Mouse (Mus musculus): ENCODE data around the gene Nol6.

Gene Nol6

GRCm38 (mm10) chr4:41124180-41124951 lies at the start of gene Nol6:
Gene Nol6, minus strand, starts transcription at chr4:41124455.
- peak; percentile 99 for DNase-seq (ENCODE audit: low spot score)

- no peak for DNase-seq (ENCODE audit: low spot score)
Observed at GRCm38 (mm10) chr4:41170970-41171369, 46.7 kb upstream of the Nol6 start.

DNA sequence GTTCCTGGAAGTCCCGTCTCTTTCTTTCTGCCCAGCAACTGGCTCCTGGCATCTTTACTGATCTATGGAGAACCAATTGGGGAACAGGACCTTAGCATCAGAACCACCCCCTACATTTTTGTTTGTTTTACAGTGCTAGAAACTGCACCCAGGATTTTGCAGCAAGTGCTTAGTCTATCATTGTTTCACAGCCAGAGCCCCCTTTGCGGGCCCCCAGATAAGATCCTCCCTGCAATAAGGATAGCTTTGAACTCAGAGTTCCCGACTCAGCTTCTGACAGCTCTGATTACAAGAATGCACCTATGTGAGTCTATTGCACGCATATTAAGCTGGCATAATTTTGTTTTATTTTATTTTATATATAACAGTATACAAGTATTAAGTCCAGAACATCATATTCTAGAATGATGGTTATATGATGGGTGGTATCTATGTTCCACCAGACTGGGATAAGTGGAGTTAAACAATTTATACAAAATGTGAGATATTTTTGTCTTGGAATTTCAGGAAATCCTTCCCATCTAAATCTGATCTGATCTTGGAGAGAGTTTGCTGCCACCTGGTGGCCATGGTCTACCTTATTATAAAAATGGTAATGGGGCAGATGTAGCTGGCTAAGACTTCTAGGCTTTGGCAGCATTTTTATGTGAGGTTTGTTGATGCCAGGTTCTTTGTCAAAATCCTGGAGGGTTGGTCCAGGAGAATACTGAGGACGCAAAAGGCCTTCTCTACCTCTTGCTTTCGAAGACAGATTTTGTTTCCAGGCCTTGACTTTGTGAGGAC lies 41.6 kb upstream of the Nol6 start:
- DNase-seq (ENCODE audit: low spot score), result peak; percentile 75

DNA sequence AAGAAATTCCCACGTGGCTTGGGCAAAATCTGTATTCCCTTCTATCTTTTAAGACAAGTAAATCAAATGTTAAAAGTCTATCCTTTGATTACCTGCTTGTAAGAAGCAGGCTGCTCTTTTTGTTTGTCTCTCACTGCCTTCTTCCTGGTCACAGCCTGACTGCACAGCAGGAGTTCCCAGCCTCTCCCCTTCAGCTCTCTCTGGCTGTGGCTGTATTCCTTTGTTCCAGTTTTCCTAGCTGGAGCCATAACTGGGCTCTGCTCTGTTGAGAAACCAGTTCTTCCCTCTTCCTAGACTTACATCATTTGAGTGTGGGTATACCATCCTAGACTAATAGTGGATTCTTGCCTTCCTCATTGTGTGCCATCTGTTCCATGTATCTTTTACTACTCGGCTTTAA lies 40.7 kb upstream of the Nol6 start:
- DNase-seq (ENCODE audit: low spot score), result no peak

- DNase-seq (ENCODE audit: low spot score), result no peak
Observed at GRCm38 (mm10) chr4:41161232-41161631, 37.0 kb upstream of the Nol6 start.

DNA sequence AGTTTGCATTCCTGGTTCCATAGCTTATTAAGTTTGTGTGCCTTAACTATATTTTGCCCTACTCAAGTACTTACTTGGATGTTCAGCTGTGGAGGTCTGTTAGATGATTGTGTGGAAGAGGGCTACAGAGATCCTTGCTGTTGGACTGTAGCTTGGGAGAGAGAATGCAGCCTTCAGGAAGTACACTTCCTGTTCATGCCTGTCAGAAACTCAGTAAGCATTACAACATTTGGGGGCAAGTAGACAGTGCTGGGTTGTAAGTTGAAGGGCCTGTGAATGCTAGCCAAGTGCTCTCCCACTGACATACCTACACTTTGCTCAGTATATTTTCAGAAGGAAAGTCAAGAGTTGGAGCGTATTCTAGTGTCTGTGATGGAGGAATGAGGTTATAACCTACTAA lies 34.0 kb upstream of the Nol6 start:
- no peak for DNase-seq (ENCODE audit: low spot score)

- DNase-seq (ENCODE audit: low spot score), result no peak
Observed at GRCm38 (mm10) chr4:41156961-41157360, 32.7 kb upstream of the Nol6 start.

GRCm38 (mm10) chr4:41153146-41153545 lies 28.9 kb upstream of the Nol6 start:
- no peak for DNase-seq (ENCODE audit: low spot score)

DNA sequence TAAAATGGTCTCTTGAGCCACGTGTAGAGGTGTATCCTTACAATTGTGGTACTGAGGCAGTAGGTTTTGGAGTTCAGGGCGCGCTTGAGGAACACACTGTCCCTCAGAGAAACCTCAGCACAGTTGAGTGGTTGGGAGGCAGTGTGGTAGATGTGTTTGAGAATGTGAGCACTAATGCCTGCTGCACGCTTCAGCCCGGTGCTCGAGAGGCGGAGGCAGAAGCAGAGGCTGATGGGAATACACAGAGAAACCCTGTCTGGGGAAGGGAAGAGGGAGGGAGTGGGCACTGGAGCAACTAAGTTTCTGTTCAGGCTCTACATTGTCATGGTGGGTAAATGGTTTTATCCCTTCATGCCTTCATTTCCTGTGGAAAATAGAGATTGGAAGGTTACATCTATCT lies 26.9 kb upstream of the Nol6 start:
- DNase-seq (ENCODE audit: low spot score), result no peak

- no peak for DNase-seq (ENCODE audit: low spot score)
Observed at GRCm38 (mm10) chr4:41149891-41150290, 25.6 kb upstream of the Nol6 start.

DNA sequence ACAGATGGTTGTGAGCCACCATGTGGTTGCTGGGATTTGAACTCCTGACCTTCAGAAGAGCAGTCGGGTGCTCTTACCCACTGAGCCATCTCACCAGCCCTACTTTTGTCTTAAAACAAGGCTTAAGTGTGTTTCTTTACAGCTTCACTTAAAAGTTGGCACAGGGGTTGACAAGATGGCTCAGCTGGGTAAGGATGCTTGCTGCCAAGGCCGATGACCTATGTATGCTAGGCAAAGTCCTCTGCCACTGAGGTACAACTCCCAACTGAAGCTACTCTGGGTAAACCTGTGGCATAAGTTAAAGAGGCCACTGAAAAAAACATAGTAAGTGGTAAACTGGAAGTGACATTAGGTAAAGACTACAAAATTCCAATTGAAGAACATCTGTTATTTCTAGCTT lies 18.3 kb upstream of the Nol6 start:
- no peak for DNase-seq (ENCODE audit: low spot score)

GRCm38 (mm10) chr4:41140174-41140875 lies 16.1 kb upstream of the Nol6 start:
- no peak for DNase-seq (ENCODE audit: low spot score)

- no peak for DNase-seq (ENCODE audit: low spot score)
Observed at GRCm38 (mm10) chr4:41136811-41137210, 12.6 kb upstream of the Nol6 start.

- no peak for DNase-seq (ENCODE audit: low spot score)
Observed at GRCm38 (mm10) chr4:41136454-41136805, 12.2 kb upstream of the Nol6 start.

DNA sequence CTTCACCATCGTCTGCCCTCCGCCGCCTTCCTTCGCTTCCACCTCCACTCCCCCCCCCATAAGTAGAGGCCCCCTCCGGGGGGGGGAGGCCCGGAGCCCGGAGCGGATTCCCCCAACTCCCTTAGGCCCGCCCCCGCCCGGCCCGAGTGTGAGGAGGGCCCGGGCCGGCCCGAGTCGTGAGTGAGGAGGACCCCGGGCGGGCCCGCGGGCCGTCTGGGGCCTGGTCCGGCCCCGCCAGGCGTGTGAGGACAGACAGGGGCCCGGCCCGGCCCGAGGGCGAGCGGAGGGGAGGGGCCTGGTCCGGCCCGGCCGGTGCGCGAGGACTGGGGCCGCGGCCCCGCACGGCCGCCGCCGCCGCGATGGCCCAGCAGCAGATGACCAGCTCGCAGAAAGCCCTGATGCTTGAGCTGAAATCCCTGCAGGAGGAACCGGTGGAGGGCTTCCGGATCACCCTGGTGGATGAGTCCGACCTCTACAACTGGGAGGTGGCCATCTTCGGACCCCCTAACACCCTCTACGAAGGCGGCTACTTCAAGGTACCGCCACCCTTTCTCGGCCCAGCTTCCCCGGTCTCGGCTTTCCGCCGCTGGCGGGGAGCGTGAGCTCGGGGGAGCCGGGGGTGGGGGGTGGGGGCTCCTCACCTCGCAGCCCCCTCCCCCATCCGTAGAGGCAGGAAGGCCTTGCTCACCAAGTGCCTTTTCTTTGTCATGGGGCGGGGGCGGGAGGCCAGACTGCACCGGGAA lies 11.6 kb upstream of the Nol6 start, which contains the start of gene Ube2r2:
Gene Ube2r2 (plus strand): TSS at position 33 of the 743 bp plus-strand sequence.
- no peak for DNase-seq (ENCODE audit: low spot score)

- peak; percentile 45 for DNase-seq (ENCODE audit: low spot score)
Observed at GRCm38 (mm10) chr4:41134935-41135710, 10.9 kb upstream of the Nol6 start.

- no peak for DNase-seq (ENCODE audit: low spot score)
Observed at GRCm38 (mm10) chr4:41133529-41134291, 9.5 kb upstream of the Nol6 start.

DNA sequence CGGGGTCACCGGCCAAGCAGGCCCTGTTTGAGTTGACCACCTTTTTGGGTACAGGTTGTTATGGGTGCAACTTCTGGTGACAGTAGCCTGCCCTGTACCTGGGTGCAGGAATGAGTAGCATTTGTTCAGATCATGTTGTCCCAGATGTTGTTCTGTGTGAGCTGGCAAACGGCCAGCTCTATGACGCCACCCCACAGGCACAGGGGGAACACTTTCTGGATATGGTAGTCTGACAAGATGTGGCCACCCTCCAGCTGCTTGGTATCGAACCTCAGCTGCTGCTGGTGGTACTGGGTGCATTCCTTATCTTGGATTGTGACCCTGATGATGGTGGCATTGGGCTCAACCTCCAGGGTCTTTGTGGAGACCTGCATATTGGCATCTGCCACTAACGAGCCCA lies 8.2 kb upstream of the Nol6 start:
- no peak for DNase-seq (ENCODE audit: low spot score)

DNA sequence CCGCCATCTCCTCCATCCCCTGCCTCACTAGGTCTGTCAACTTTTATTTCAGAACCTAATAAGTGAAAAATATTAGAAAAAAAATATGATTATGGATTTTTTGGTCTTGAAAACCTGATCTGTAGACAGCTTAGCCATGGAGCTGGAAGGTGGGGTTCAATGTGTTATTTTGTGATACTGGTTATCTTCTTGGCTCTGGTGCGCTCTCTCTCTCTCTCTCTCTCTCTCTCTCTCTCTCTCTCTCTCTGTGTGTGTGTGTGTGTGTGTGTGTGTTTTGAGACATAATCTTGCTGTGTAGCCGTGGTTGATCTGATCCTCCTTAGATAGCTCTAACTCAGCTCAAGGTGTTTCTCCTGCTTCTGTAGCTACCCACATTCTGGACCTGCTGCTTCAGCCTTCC lies 5.6 kb upstream of the Nol6 start:
- no peak for DNase-seq (ENCODE audit: low spot score)

DNA sequence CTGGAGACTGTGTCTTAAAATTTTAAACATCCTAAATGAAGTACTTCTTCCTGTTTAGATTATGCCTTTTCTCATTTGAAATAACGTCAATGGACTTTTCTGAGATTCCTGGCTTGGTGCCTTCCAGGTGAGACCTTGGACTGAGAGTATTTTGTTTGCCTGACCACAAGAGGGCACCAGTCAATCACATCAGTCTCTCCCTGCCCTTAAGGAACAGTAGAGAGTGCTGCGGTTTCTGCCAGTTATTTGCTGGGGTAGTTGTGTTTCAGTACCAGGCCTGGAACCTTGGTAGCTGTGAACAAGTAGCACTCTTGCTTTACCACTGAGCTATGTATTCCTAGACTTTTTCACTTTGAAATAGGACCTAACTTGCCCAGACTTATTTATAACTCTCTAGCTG lies 5.2 kb upstream of the Nol6 start:
- DNase-seq (ENCODE audit: low spot score), result peak; percentile 32
